ENCODE assay signal across 12 mouse cellular contexts in the genomic region with DNA sequence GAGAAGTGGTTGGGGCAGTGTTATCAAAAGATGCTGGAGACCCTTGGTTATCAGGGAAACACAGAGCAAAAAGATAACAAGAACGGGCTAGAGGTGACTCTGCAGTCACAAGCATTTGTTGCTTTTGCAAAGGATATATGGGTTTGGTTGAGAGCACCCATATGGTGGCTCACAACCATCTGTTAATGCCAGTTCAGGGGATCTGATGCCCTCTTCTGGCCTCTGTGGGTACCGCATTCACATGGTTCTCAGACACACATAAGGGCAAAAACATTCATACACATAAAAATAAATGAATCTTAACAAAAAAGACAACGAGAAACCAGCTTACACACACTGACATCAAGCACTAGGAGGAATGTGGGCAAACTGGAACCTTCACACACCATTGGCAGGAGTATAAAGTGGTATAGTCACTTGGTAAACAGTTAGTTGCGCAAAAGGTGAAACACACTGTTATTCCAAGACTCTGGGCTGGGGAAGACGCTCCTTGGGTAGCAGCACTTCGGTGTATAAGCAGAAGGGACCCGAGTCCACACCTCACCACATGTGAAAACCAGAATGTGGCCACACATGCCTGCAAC.
A peak's percentile ranks its signal among the peaks of the same experiment; 100 is the strongest.
DNase-seq lines count a peak whose midpoint lies in the region; ATAC-seq and TF ChIP-seq lines count a peak whose summit lies in the region.
"Had no signal": no experiment of that assay in that cellular context is flagged by ENCODE, and none has a peak within 500 bp of the region (broad histone marks: within the 10 kb centered on the region; RNA-seq: fewer than 3 reads in every experiment).

No protein-coding gene starts in this region.

- H3K4me1 ChIP-seq in midbrain, postnatal 0 days (ENCODE audit: insufficient read depth, low read length), result 0 out of 2 replicates have a peak, but pooled peaks cover 2% of the 10 kb centered on the region
- peaks cover 13% of the 10 kb centered on the region for H3K4me1 ChIP-seq in midbrain, embryonic 15.5 days
- no peaks in the 10 kb centered on the region for H3K4me1 ChIP-seq in stomach, postnatal 0 days (replicated peaks; ENCODE audit: control insufficient read depth, insufficient read depth)
- peaks cover 28% of the 10 kb centered on the region for H3K4me1 ChIP-seq in embryonic facial prominence, embryonic 10.5 days

- no peaks in the 10 kb centered on the region for H3K27me3 ChIP-seq in midbrain, postnatal 0 days (ENCODE audit: insufficient read depth, low read length)
- H3K27me3 ChIP-seq in midbrain, embryonic 15.5 days (replicated peaks), result no peaks in the 10 kb centered on the region
- no peaks in the 10 kb centered on the region for H3K27me3 ChIP-seq in stomach, postnatal 0 days (ENCODE audit: control insufficient read depth, insufficient read depth, low read length)
- no peaks in the 10 kb centered on the region for H3K27me3 ChIP-seq in embryonic facial prominence, embryonic 10.5 days (replicated peaks; ENCODE audit: low read depth, poor library complexity, severe bottlenecking)
- H3K27me3 ChIP-seq: limb, embryonic 13.5 days had no signal

- H3K4me3 ChIP-seq in midbrain, postnatal 0 days (ENCODE audit: low read depth, low read length), result no peak overlapping the region
- H3K4me3 ChIP-seq in midbrain, embryonic 15.5 days, result no peak overlapping the region
- H3K4me3 ChIP-seq in stomach, postnatal 0 days (ENCODE audit: low read depth, low read length), result no peak overlapping the region
- no peak overlapping the region for H3K4me3 ChIP-seq in embryonic facial prominence, embryonic 10.5 days
- H3K4me3 ChIP-seq: limb, embryonic 13.5 days had no signal

- 90% methylated on average over 7 of the region's 7 CpGs for WGBS in midbrain, postnatal 0 days
- 87% methylated on average over 7 of the region's 7 CpGs for WGBS in midbrain, embryonic 15.5 days
- 72% methylated on average over 7 of the region's 7 CpGs for WGBS in stomach, postnatal 0 days
- WGBS in embryonic facial prominence, embryonic 10.5 days, result 83% methylated on average over 7 of the region's 7 CpGs

- TF ChIP-seq POLR2A in brain, embryonic 14.5 days (IDR thresholded peaks at IDR 0.05; ENCODE audit: borderline replicate concordance, extremely low read depth, insufficient read depth, insufficient read length, poor library complexity, severe bottlenecking), result no peak

- no peaks in the 10 kb centered on the region for H3K9me3 ChIP-seq in midbrain, postnatal 0 days (ENCODE audit: low read length)
- H3K9me3 ChIP-seq in midbrain, embryonic 15.5 days, result no peaks in the 10 kb centered on the region
- no peaks in the 10 kb centered on the region for H3K9me3 ChIP-seq in stomach, postnatal 0 days (ENCODE audit: control insufficient read depth, low read length)
- H3K9me3 ChIP-seq in embryonic facial prominence, embryonic 10.5 days, result no peaks in the 10 kb centered on the region
- H3K9me3 ChIP-seq: limb, embryonic 13.5 days had no signal

- H3K9ac ChIP-seq in midbrain, postnatal 0 days (replicated peaks; ENCODE audit: low read length, poor library complexity, severe bottlenecking), result no peak overlapping the region
- H3K9ac ChIP-seq in midbrain, embryonic 15.5 days, result no peak overlapping the region
- H3K9ac ChIP-seq in stomach, postnatal 0 days (ENCODE audit: low read length), result no peak overlapping the region
- H3K9ac ChIP-seq: limb, embryonic 13.5 days had no signal

- no peak overlapping the region for H3K4me2 ChIP-seq in midbrain, postnatal 0 days (ENCODE audit: low read depth, low read length, poor library complexity, severe bottlenecking)
- no peak overlapping the region for H3K4me2 ChIP-seq in midbrain, embryonic 15.5 days
- no peak overlapping the region for H3K4me2 ChIP-seq in stomach, postnatal 0 days (replicated peaks; ENCODE audit: low read depth)
- H3K4me2 ChIP-seq: limb, embryonic 13.5 days; midbrain, embryonic 11.5 days had no signal

- H3K36me3 ChIP-seq in midbrain, postnatal 0 days (ENCODE audit: insufficient read depth, low read length), result peaks cover 5% of the 10 kb centered on the region; the same call in 1 of the 2 replicates
- no peaks in the 10 kb centered on the region for H3K36me3 ChIP-seq in midbrain, embryonic 15.5 days (replicated peaks)
- no peaks in the 10 kb centered on the region for H3K36me3 ChIP-seq in stomach, postnatal 0 days (ENCODE audit: control insufficient read depth, insufficient read depth, low read length)
- H3K36me3 ChIP-seq in embryonic facial prominence, embryonic 10.5 days (replicated peaks), result peaks cover 15% of the 10 kb centered on the region; the same call in 1 of the 2 replicates

- H3K27ac ChIP-seq in midbrain, postnatal 0 days (ENCODE audit: low read depth, low read length), result no peak overlapping the region
- H3K27ac ChIP-seq in midbrain, embryonic 15.5 days, result no peak overlapping the region
- no peak overlapping the region for H3K27ac ChIP-seq in stomach, postnatal 0 days (replicated peaks)
- H3K27ac ChIP-seq in embryonic facial prominence, embryonic 10.5 days (replicated peaks), result no peak overlapping the region
- H3K27ac ChIP-seq: limb, embryonic 13.5 days had no signal

- TF ChIP-seq EP300 in stomach, postnatal 0 days (optimal IDR thresholded peaks at IDR 0.05), result no peak

- peak; percentile 10 to 27 for DNase-seq in cerebellum, postnatal 14 days
- DNase-seq in midbrain, postnatal 0 days (ENCODE audit: low spot score), result no peak
- DNase-seq in brain, embryonic 14.5 days (ENCODE audit: low read depth), result no peak
- no peak for DNase-seq in stomach, postnatal 0 days (ENCODE audit: low spot score)
- no peak for DNase-seq in embryonic facial prominence, embryonic 10.5 days (ENCODE audit: low spot score)
- DNase-seq in gastrocnemius, postnatal 4 days (ENCODE audit: low spot score in 2 of 2), result no peak
- DNase-seq: adrenal gland, postnatal 14 days; gastrocnemius, postnatal 25 days had no signal

- ATAC-seq in cerebellum, adult (ENCODE audit: insufficient number of reproducible peaks, low FRiP score, low TSS enrichment), result no peak
- ATAC-seq in midbrain, postnatal 0 days (ENCODE audit: low FRiP score), result no peak
- no peak for ATAC-seq in midbrain, embryonic 15.5 days (replicated peaks)
- no peak for ATAC-seq in stomach, postnatal 0 days (ENCODE audit: low FRiP score, low TSS enrichment)

- TF ChIP-seq CTCF in midbrain, postnatal 0 days (IDR thresholded peaks at IDR 0.05), result peak; percentile 51
- peak; percentile 19; the same call in 1 of the 2 replicates for TF ChIP-seq CTCF in brain, embryonic 14.5 days (IDR thresholded peaks at IDR 0.05; ENCODE audit: borderline replicate concordance, extremely low read depth, insufficient read depth, insufficient read length)
- peak; percentile 57 for TF ChIP-seq CTCF in stomach, postnatal 0 days (IDR thresholded peaks at IDR 0.05; ENCODE audit: low read depth)

Comparison
In these comparisons a context has a peak if more than half of its experiments do, and no peak if none do; other contexts are left out.
1. DNase-seq: peak in cerebellum, postnatal 14 days (2 of 2); none in midbrain, postnatal 0 days (single experiment), brain, embryonic 14.5 days (single experiment), stomach, postnatal 0 days (single experiment), embryonic facial prominence, embryonic 10.5 days (single experiment) and gastrocnemius, postnatal 4 days (0 of 2).
2. Peak in every context shown above with its lines, with median percentiles within 50 percentile points of each other: CTCF ChIP-seq.